Mouse (Mus musculus) CD4-positive, CD25-positive, alpha-beta regulatory T cell, adult 2 months (primary cell): ENCODE results near the gene Tsga10.

Experiments used
- DNase-seq: peaks from one replicate; pipeline ENCODE4 v3.0.0-alpha.2; 2012; ENCODE audit warnings: low read depth, low spot score

Tsga10 gene

DNA sequence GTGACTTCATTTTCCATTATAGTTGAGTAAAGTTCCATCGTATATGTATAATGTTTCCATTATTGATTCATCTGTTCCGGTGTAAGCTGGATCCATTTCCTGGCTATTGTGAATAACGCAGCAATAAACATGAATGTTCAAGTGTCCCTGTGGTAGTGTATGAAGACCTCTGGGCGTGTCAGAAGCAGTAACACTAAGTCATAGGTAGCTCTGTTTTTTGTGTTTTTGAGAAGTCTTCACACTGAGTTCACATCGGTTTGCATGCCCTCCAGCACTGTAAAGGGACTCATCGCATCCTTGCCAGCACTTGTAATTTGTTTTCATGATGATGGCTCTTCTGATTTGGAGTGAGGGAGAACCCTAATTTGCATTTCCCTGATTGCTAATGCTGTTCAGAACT lies at the start of gene Tsga10:
Gene Tsga10, minus strand, starts transcription at position 144 of the 400 bp plus-strand sequence.
- DNase-seq: peak; percentile 7

DNA sequence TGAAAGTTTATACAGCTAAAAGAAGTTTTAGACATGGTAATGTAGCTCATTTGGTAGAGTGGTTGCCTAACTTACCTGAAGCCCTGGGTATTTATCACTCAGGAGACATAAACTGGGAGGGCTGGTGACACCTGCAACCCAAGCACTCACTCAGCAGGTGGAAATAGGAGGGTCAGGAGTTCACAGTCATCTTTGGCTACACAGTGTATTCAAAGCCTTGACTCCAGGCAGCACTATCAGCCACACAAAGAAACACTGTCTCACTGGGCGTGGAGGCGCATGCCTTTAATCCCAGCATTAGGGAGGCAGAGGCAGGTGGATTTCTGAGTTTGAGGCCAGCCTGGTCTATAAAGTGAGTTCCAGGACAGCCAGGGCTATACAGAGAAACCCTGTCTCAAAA lies 46.5 kb upstream of the Tsga10 start:
- DNase-seq: no peak

DNA sequence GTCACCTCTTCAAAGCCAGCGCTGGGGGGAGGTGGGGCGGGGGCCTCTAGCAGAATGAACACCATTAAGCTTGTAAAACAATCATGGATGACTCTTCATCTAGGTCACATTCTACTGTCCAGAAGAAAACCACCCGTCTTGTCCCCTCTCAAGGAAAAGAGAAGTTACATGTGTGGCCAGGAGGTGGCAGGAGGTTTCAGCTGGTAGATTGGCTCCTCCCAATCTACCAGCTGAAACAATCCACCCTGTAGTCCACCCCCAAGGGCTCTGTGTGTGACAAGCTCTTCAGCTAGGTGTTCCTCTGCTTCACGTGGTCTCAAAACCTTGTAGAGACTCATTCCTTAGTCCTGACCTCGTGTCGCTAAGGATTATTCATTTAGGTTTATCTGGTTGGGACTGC lies 36.9 kb upstream of the Tsga10 start:
- peak; percentile 36 for DNase-seq

DNA sequence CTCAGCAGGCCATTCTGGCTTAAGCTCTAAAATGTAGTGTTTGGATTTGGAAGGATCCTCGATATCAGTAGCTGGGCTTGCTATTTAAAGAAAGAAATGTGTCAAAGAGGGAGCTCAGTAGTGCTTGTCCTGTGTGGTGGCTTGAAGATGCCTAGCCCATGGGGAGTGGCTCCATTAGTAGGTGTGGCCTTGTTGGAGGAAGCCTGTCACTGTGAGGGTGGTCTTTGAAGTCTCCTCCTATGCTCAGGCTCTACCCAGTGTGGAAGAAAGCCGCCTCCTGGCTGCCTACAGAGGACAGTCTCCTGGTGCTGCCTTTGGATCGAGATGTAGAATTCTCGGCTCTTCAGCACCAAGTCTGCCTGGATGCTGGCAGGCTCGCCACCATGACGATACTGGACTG lies 34.1 kb upstream of the Tsga10 start:
- no peak for DNase-seq

DNA sequence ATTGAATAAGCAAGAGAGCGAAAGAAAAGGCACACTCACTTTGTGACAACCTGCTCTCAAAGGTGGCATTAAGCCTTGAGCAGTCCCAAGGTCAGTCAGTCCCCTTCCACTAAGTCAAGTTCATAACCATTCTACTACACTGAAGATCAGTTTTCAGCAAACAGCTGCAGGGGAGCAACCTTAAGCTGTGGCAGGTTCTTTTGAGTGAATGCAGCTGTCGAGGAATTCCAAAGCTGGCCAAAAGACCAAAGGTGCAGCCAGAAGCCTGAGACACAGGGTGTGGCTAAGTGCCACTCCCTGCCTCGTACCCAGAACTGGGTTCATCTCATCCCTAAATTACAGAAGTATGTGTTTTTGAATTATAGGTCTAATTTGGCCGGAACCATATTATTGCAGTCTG lies 33.6 kb upstream of the Tsga10 start:
- no peak for DNase-seq

DNA sequence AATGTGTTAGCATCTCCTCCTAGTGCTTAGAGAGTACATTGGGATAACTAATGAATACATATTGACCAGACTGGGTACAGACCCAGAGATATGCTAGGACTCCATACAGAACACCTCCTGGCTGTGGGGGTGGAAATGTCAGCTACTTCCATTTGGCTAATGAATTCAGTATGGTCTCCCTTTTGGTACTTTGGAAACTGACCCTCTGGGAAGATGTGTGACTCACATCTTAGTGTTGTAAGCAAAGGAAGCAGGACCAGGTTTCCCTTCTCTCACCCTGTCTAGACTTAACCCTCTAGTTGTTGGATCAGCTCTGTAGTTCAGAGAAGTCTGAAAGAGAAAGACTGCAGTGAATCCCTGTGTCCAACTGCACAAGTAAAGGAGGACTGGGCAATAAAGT lies 28.4 kb upstream of the Tsga10 start:
- DNase-seq: no peak

DNA sequence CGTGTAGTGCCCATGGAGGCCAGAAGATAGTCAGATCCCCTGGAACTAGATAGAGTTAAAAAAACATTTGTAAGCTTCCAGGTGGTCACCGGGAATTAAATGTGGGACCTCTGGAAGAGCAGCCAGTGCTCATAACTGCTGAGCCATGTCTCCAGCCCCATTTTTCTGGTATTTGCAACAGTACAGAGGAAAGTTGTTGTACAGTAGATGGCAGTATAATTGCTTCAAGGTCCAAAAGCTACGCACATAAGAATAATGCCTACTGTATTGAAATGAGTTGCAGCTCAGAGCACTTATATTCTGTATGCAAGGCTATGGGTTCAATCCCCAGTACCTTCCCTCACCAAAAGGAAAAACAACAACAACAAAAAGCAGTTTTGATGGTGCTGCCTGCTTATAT lies 25.2 kb upstream of the Tsga10 start:
- DNase-seq: peak; percentile 45

DNA sequence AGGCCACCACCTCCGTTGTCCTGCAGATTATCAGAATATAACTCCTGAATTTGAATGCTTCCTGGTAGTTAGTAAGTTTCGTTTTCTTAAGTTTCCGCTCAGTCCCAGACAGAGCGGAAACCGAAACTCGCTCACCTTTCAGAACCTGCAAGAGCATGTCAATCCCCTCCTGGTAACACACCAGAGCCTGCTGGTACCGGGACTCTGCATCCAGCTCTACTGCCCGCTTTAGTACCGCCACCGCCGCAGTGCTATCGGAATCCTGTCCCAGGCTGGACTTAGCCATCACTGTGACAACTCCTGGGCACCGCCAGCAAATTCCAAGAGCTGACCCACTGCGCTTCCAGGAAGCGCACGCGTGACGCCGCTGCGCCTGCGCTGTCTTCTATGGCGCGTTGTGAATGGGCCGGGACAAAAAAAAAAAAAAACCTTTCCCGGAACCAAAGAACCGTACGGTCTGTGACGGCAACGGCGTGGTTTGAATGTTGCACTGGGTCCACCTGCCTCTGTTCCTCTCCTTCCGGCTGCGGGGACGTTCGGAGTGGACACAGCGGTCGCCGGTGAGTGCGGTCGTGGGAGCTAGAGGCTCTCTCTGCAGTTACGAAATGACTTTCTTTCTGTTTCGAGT lies 23.9 kb upstream of the Tsga10 start, which contains the start of the genes Mitd1 and Mrpl30:
Gene Mitd1, minus strand, starts transcription at position 387 of the 628 bp plus-strand sequence.
Gene Mrpl30, plus strand, starts transcription at position 453 of the 628 bp plus-strand sequence.
- peak; percentile 95 for DNase-seq

DNA sequence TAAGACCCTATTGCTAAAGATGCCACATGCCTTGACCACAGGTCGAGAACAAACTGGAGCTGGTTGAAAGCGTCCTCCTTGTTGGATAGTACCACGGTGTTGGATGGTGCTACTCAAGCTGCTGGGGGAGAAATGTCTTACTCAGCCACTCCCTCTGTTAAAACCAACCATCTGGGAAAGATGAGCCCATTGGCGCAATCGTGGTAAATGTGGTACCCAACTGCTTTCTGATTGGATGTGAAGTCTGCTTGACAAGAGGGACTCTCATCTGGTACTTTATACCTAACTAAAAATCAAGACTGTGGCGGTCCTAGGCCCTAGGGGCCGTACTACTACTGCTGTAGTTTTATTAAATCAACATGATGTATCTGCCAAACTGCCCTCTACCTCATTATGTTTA lies 23.0 kb upstream of the Tsga10 start:
- peak; percentile 27 for DNase-seq

DNA sequence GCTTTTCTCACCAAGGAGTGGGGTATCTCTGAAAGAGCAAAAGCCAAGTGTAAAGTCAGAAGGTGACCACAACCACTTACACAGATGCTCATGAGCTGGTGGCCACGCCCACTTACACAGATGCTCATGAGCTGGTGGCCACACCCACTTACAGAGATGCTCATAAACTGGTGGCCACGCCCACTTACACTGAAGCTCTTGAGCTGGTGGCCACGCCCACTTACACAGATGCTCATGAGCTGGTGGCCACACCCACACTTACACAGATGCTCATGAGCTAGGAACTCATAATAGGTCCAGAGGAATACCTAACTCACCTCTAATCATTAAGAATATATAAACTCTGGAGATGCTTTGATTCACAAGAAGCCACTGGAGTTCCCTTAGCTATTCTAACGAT lies 18.2 kb upstream of the Tsga10 start:
- DNase-seq: peak; percentile 71

DNA sequence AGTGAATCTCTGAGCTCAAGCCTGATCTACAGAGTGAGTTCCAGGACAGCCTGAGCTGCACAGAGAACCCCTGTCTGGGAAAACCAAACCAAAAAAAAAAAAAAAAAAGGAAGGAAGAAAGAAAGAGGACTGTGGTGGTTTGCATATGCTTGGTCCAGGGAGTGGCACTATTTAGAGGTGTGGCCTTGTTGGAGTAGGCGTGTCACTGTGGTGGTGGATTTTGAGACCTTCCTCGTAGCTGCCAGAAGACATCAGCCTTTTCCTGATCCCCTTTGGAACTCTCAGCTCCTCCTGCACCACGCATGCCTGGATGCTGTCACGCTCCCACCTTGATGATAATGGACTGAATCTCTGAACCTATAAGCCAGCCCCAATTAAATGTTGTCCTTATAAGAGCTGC lies 17.2 kb upstream of the Tsga10 start:
- DNase-seq: no peak

DNA sequence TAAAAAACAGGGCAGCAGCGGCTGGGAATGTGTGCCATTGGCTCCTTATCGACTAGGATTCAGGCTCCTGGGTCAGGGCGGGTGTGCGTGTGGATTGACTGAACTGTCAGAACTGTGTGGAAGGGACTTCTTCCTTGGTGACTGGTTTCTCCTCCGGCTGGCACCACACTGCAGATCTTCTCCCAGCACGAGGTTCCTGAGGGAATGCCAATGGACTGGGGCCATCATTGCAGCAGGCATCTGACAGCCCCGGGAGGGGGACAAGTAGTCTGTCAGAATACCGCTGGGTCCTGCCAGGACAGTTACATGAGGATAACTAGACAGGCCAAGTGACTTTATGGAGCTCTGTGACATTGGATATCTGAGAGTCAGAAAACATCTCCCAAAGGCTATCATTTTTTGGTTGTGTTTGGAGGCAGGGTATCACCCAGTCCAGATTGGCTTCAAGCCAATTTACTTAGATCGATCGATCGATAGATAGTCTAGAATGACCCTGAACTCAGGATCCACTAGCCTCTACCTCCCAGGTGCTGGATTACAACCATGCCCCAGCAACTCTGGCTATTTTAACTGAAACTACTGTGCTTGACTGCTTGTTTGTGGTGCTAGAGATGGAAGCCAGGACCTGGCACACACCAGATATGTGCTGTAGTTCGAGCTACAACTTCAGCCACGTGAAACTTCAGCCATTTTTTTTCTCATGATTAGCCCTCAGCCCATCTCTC lies 11.7 kb upstream of the Tsga10 start:
- no peak for DNase-seq

DNA sequence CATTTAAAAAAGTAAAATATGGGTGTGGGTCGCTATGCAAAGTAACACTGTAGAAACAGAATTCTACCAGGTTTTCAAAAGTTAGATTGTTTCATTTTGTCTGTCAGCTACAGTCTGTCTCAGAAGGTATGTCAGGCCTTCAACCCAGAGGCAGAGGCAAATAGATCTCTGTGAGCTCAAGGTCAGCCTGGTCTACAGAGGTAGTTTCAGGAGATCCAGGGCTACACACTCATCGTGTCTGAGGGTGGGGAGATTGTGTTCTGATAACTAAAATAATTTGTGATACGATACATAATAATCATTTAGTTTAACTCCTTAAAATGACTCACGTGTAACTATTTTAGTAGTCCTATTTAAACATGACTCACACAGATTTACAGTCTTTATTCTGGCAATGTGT lies 6.9 kb upstream of the Tsga10 start:
- DNase-seq: no peak

DNA sequence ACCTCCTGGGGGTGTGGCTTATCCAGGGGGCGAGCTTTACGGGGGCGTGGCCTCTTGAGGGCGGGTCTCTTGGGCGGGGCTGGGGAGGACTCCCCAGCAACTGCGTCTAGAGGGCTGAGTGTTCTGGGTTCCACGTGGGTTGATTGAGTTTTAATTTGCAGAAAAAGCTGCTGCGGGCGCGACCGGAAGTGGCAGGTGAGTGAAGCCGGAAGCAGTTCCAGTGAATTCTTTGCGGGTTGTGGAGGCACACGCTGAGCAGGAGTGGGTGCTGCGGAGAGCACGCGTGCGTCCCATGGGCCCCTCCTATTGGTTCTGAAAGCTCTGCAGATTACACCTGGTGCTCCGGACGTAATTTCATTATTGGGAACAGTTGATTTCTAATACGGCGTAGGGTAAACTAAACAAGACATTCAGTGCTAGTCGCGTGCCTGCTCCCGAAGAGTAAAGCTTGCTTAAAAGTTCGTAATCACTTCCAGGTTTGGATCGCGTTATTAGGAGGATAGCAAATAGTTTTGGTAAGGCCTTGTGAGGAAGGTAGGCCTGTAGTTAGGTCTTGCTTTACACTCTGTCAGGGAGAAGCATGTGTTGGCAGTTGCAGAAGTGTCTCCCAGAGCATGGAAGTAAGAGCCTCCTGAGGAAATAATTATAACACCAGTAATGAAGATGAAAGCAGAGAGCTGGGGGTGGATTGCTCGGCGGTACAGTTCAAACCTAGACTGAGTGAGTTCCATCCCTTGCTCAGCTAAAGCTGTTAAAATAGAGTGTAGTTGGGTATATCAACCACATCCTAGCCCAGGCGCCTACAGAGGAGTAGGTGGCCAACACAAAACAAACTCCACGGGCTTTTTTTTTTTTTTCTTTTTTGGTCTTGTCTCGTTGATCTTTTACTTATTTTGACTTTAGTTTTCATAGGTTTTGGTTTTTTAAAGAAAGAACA lies 6.2 kb upstream of the Tsga10 start:
- peak; percentile 92 for DNase-seq

DNA sequence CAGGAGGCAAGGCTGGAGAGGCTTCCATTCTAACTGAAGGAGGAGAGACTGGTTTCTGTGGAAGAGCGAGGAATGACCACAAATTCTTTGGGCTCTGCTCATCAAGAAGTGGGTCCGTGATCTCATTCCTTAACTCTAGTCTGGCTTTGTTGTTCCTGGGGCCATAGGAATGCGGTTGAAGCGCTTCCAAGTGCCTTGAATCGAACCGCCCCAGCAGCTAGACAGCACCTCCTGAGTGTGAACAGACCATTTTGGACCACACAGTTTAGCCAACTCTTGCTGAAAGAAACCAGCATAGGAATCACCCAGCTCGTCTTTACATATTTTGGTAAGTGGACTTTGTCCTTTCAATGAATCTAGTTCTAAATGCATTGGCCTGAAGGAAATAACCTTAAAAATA lies 5.5 kb upstream of the Tsga10 start, which contains the start of gene Lipt1:
Gene Lipt1, plus strand, starts transcription at position 35 of the 400 bp plus-strand sequence.
- no peak for DNase-seq

DNA sequence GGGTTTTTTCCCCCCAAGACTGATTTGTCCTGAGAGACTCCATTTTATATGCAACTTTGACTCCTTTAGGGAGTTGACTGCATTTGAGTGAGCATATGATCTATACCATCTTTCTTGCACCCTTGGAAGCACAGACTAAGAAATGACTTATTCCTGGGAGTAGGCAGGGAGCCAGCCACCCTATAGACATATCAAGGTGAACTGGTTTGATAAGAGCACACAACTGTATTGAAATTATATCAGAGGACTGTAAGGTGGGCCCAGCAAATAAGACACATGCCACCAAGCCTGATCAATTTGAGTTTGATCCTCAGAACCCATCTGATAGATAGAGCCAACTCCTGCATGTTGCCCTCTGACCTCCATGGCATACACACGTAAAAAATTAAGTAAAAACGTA lies 3.1 kb upstream of the Tsga10 start:
- no peak for DNase-seq

DNA sequence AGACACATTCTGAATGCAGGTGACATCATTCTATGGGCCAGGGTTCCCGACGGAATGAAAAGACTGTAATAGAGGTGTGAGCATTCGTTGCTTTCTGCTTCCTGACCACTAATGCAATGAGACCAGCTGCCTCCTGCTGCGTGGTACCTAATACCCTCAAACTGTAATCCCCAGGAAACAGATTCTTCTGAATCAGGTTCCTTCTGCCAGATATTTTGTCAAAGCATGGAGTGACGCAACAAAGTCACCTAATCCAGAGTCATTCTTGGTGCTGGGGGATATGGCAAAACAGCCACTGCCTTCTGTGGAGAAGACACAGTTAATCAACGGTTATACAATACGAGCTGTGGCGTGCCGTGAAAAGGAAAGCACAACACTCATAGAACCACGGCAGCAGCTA lies 2.4 kb upstream of the Tsga10 start:
- no peak for DNase-seq

DNA sequence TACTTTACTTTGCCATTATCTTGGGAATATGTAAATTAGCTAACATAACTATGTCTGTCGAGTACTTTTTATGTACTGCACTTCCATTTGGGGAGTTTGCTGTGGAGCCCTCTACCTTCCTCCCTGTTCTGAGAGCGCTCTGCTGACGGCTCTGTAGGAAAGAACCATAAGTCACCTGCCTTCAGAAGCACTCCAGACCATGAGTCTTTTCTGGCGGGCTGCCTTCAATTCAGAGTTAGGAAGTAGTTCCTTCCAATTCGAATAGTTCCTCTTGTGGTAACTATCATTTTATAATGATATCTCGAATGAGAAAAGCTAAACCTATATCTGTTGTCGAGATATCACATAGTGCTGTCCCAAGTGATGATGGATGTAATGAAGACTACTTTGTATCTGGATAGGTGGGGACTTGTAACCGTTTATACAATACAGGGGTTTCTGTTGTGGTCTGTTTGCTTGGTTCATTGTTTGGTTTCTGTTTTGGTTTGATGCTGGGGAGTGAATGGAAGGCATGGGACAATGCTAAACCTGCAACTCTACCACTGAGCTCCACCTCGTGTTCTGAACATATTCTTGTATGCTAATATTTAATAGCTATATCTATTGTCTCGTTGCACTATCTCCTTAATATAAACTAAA lies 1.6 kb upstream of the Tsga10 start:
- no peak for DNase-seq

DNA sequence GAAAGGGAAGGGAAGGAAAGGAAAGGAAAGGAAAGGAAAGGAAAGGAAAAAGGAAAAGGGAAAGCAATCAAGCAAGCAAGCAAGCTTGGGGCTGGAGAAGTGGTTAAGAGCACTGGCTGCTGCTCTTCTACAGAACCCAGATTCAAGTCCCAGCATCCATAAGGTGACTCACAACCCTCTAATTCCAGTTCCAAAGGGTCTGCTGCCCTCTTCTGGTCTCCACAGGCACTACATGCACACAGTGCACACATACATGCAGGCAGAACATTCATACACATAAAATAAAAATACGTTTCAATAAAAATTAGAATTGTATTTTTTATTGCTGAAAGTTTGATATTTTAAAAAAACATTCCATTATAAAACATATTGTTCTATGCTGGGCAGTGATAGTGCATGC lies 827 bp upstream of the Tsga10 start:
- peak; percentile 70 for DNase-seq

DNA sequence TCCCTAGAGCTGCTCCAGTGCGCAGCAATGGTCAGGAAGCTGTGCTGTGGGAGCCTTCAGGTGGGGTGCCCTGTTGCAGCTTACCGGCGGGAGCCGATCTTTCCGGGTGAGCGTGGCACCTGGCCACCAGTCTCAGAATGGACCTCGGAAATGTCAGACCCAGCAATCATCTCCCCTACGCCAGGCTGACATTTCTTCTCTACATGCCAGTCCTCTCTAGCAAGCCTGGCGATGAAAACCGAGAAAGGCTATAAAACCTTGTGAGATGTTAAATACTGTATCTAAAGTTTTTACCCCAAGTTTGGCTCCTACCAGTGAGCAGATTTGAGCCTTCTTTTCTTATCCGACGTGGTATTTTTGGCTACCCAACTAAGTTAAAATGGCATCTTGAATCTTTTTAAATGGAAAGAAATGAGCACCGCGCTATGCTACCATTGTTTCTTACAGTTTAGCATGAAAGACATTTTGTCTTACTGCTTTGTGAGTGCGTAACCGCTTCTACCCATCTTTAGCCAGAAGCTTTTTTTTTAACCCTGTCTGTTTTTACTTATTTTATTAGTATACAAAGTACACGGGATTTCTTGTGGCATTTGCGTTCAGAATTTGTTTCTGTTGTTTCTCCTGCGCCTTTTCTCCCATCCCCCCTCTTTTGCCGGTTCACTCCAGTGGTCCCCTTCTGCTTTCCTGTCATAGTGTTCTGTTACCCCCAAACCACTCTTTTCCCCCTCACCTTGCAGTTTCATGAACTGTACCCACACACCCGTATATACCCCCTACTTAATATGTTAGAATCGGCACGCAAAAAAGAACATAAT lies 621 bp downstream of the Tsga10 start:
- DNase-seq: peak; percentile 10
